Mouse (Mus musculus) E14TG2a.4 (cell line): ENCODE measurements around the gene Arid3c.

Source experiments
- CTCF ChIP-seq: conservative IDR thresholded peaks from 2 replicates; pipeline ENCODE4 v1.5.1; 2014; ENCODE audit warnings: low read length
- NANOG ChIP-seq: IDR thresholded peaks from 2 replicates; pipeline ENCODE4 v1.6.1; 2014; ENCODE audit warnings: borderline replicate concordance, low read length, mixed read lengths
- POU5F1 ChIP-seq: IDR thresholded peaks from 2 replicates; pipeline ENCODE4 v1.6.1; 2014; ENCODE audit warnings: low read length, borderline replicate concordance

- TF ChIP-seq NANOG (no peak), CTCF (peak; percentile 42), POU5F1 (peak; percentile 100)
These were observed 23.9 kb downstream of the Arid3c start for GRCm38 (mm10) chr4:41707011-41707535.
